8 mouse cellular contexts compared by ENCODE assay signal in the genomic region with DNA sequence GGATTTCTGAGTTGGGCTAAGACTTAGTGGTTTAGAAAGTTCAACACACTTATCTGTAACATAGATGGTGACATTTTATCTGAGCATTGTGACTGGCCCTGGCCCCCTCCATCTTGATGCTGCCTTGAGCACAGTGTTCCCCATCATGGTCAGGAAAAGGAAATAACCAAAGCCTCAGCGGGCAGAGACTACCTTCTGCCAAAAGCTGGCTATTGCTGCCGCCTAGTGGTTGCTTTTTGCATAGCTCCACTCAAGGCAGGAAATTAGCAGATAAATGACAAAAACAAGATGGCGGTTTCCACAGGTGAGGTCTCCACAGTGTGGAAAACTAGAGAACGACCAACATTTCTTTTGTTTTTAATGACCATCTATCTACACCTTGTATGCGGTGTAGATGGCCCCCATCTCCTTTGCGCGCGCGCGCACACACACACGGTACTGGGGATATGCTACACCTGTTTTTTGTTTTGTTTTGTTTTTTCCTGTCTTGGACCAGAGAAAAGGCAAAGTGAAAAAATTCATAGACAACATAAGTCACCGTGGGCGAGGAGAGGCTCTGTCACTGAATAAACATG. TPM values are rescaled to one million over a fixed set of nuclear protein-coding genes. Genes with fewer than 3 reads are reported as not detected.
DNase-seq lines count a peak whose midpoint lies in the region; TF ChIP-seq lines count a peak whose summit lies in the region.

No protein-coding gene starts in this region.

- H3K4me3 ChIP-seq in gastrocnemius, adult 2 months, result no peak overlapping the region

- peak; percentile 88 for DNase-seq in 3T3-L1 (ENCODE audit: low read depth, low spot score)
- peak; percentile 77 for DNase-seq in MN1 (ENCODE audit: low spot score)
- peak; percentile 77 for DNase-seq in cerebellum, adult 9-10 months
- peak; percentile 81 for DNase-seq in gastrocnemius, adult 2 months
- peak; percentile 74 to 92 for DNase-seq in kidney, adult 8-10 months
- peak; percentile 84 for DNase-seq in left cerebral cortex, postnatal 4 days
- peak; percentile 64 for DNase-seq in ovary, adult 18-20 months (ENCODE audit: low spot score)
- peak; percentile 62 to 79 for DNase-seq in thymus, adult 18-20 months

- no peak overlapping the region for H3K27ac ChIP-seq in gastrocnemius, adult 2 months

- TF ChIP-seq CTCF in gastrocnemius, adult 2 months (IDR thresholded peaks at IDR 0.05), result peak; percentile 91

- intact Hi-C loops in gastrocnemius, adult 2 months (cut with DNase I), result loop anchor here (2.0 to 10.0 kb wide), 3 partner anchors 114 to 224 kb away; no protein-coding TSS in a partner anchor
- intact Hi-C loops in left cerebral cortex, postnatal 4 days (cut with DNase I), result loop anchor here (5.0 kb wide), 1 partner anchor 277 kb away; no protein-coding TSS in a partner anchor

RNA-seq across cellular contexts. Expression of gene Slc36a3, which starts 7.4 kb away (rescaled TPM):
- total RNA-seq in gastrocnemius, adult 2 months (2021), result not detected
- total RNA-seq in left cerebral cortex, postnatal 4 days (2021), result not detected

RNA-seq across cellular contexts. Expression of gene Slc36a2, which starts 26.0 kb away (rescaled TPM):
- under 1 TPM; 0.15 to 0.61 TPM for total RNA-seq in gastrocnemius, adult 2 months (2021)
- under 1 TPM in 1 of 2 experiments, not detected in 1; 0.52 TPM for total RNA-seq in left cerebral cortex, postnatal 4 days (2021)

RNA-seq across cellular contexts. Expression of gene Slc36a1, which starts 45.3 kb away (rescaled TPM):
- 1 to 10 TPM; 6.2 TPM for total RNA-seq in gastrocnemius, adult 2 months (2021)
- total RNA-seq in left cerebral cortex, postnatal 4 days (2021), result 10 to 100 TPM; 33.5 to 41.3 TPM

Comparison
In these comparisons a context has a peak if more than half of its experiments do, and no peak if none do; other contexts are left out.
1. RNA of gene Slc36a1, which starts 45.3 kb away (total RNA-seq): 33.5 to 41.3 TPM in left cerebral cortex, postnatal 4 days; 6.2 TPM in gastrocnemius, adult 2 months; every median in the first group is over 4 times any median in the second.
2. Peak in every context shown above with its lines, with median percentiles within 50 percentile points of each other: DNase-seq.